Comparison of ENCODE assay signal across 18 mouse cellular contexts in genomic region chr10:39671451-39671850, GRCm38 (mm10). TPM values are rescaled to one million over a fixed set of nuclear protein-coding genes. Genes with fewer than 3 reads are reported as not detected.
DNase-seq lines count a peak whose midpoint lies in the region; ATAC-seq and TF ChIP-seq lines count a peak whose summit lies in the region.
"Had no signal": no experiment of that assay in that cellular context is flagged by ENCODE, and none has a peak within 500 bp of the region (broad histone marks: within the 10 kb centered on the region; RNA-seq: fewer than 3 reads in every experiment).

No protein-coding gene starts in this region.

- 0 out of 2 replicates have a peak overlapping the region, but pooled peaks have one; percentile 20 for H3K27ac ChIP-seq in forebrain, embryonic 12.5 days
- H3K27ac ChIP-seq in forebrain, postnatal 0 days (ENCODE audit: low read depth, low read length), result no peak overlapping the region
- H3K27ac ChIP-seq in hindbrain, embryonic 15.5 days (replicated peaks), result peak overlapping the region; percentile 40; the same call in 1 of the 2 replicates
- H3K27ac ChIP-seq in hindbrain, embryonic 13.5 days, result no peak overlapping the region
- 0 out of 2 replicates have a peak overlapping the region, but pooled peaks have one; percentile 26 for H3K27ac ChIP-seq in midbrain, embryonic 13.5 days
- H3K27ac ChIP-seq in midbrain, embryonic 16.5 days (ENCODE audit: low read length), result no peak overlapping the region
- H3K27ac ChIP-seq in neural tube, embryonic 15.5 days (replicated peaks), result peak overlapping the region; percentile 18; the same call in 1 of the 2 replicates
- H3K27ac ChIP-seq: embryonic facial prominence, embryonic 12.5 days had no signal

- H3K4me1 ChIP-seq in forebrain, embryonic 12.5 days, result peaks cover 36% of the 10 kb centered on the region
- peaks cover 5% of the 10 kb centered on the region; the same call in 1 of the 2 replicates for H3K4me1 ChIP-seq in forebrain, postnatal 0 days (ENCODE audit: insufficient read depth)
- peaks cover 29% of the 10 kb centered on the region for H3K4me1 ChIP-seq in hindbrain, embryonic 15.5 days (replicated peaks)
- peaks cover 33% of the 10 kb centered on the region for H3K4me1 ChIP-seq in hindbrain, embryonic 13.5 days (replicated peaks)
- peaks cover 41% of the 10 kb centered on the region for H3K4me1 ChIP-seq in midbrain, embryonic 13.5 days (replicated peaks)
- H3K4me1 ChIP-seq in midbrain, embryonic 16.5 days (ENCODE audit: control insufficient read depth, insufficient read depth, low read length), result peaks cover 20% of the 10 kb centered on the region
- peaks cover 29% of the 10 kb centered on the region for H3K4me1 ChIP-seq in neural tube, embryonic 15.5 days

- no peak overlapping the region for H3K4me2 ChIP-seq in forebrain, embryonic 12.5 days
- H3K4me2 ChIP-seq in forebrain, postnatal 0 days (ENCODE audit: low read depth), result no peak overlapping the region
- no peak overlapping the region for H3K4me2 ChIP-seq in hindbrain, embryonic 15.5 days
- H3K4me2 ChIP-seq in hindbrain, embryonic 13.5 days, result no peak overlapping the region
- H3K4me2 ChIP-seq in midbrain, embryonic 13.5 days (replicated peaks), result no peak overlapping the region
- H3K4me2 ChIP-seq in midbrain, embryonic 16.5 days (ENCODE audit: low read length), result no peak overlapping the region
- H3K4me2 ChIP-seq in neural tube, embryonic 15.5 days, result no peak overlapping the region
- H3K4me2 ChIP-seq: embryonic facial prominence, embryonic 12.5 days; heart, embryonic 11.5 days had no signal

- H3K9ac ChIP-seq in forebrain, embryonic 12.5 days, result no peak overlapping the region
- no peak overlapping the region for H3K9ac ChIP-seq in forebrain, postnatal 0 days
- H3K9ac ChIP-seq in hindbrain, embryonic 15.5 days, result no peak overlapping the region
- no peak overlapping the region for H3K9ac ChIP-seq in hindbrain, embryonic 13.5 days
- no peak overlapping the region for H3K9ac ChIP-seq in midbrain, embryonic 13.5 days (replicated peaks)
- H3K9ac ChIP-seq in midbrain, embryonic 16.5 days (ENCODE audit: low read depth, low read length), result no peak overlapping the region
- no peak overlapping the region for H3K9ac ChIP-seq in neural tube, embryonic 15.5 days (replicated peaks)
- H3K9ac ChIP-seq: embryonic facial prominence, embryonic 12.5 days had no signal

- 91% methylated on average over 1 of the region's 1 CpGs for WGBS in forebrain, embryonic 12.5 days
- WGBS in forebrain, postnatal 0 days, result 84% methylated on average over 1 of the region's 1 CpGs
- 85% methylated on average over 1 of the region's 1 CpGs for WGBS in hindbrain, embryonic 15.5 days
- 89% methylated on average over 1 of the region's 1 CpGs for WGBS in hindbrain, embryonic 13.5 days
- WGBS in midbrain, embryonic 13.5 days, result 89% methylated on average over 1 of the region's 1 CpGs
- 91% methylated on average over 1 of the region's 1 CpGs for WGBS in midbrain, embryonic 16.5 days
- 97% methylated on average over 1 of the region's 1 CpGs for WGBS in neural tube, embryonic 15.5 days

- no peak for TF ChIP-seq CTCF in forebrain, postnatal 0 days (IDR thresholded peaks at IDR 0.05; ENCODE audit: low read depth)

- no peak overlapping the region for H3K4me3 ChIP-seq in forebrain, embryonic 12.5 days (replicated peaks)
- no peak overlapping the region for H3K4me3 ChIP-seq in forebrain, postnatal 0 days (ENCODE audit: low read depth, low read length)
- H3K4me3 ChIP-seq in hindbrain, embryonic 15.5 days, result no peak overlapping the region
- no peak overlapping the region for H3K4me3 ChIP-seq in hindbrain, embryonic 13.5 days
- no peak overlapping the region for H3K4me3 ChIP-seq in midbrain, embryonic 13.5 days (replicated peaks)
- H3K4me3 ChIP-seq in midbrain, embryonic 16.5 days (ENCODE audit: low read depth, low read length), result no peak overlapping the region
- H3K4me3 ChIP-seq in neural tube, embryonic 15.5 days (replicated peaks), result no peak overlapping the region
- H3K4me3 ChIP-seq: embryonic facial prominence, embryonic 12.5 days had no signal

- peaks cover 9% of the 10 kb centered on the region; the same call in 1 of the 2 replicates for H3K36me3 ChIP-seq in forebrain, embryonic 12.5 days (replicated peaks)
- no peaks in the 10 kb centered on the region for H3K36me3 ChIP-seq in forebrain, postnatal 0 days (ENCODE audit: insufficient read depth)
- no peaks in the 10 kb centered on the region for H3K36me3 ChIP-seq in hindbrain, embryonic 15.5 days
- H3K36me3 ChIP-seq in hindbrain, embryonic 13.5 days, result peaks cover 7% of the 10 kb centered on the region
- peaks cover 3% of the 10 kb centered on the region; the same call in 1 of the 2 replicates for H3K36me3 ChIP-seq in midbrain, embryonic 13.5 days
- no peaks in the 10 kb centered on the region for H3K36me3 ChIP-seq in midbrain, embryonic 16.5 days (ENCODE audit: control insufficient read depth, insufficient read depth, low read length)
- H3K36me3 ChIP-seq in neural tube, embryonic 15.5 days, result no peaks in the 10 kb centered on the region
- H3K36me3 ChIP-seq: embryonic facial prominence, embryonic 12.5 days had no signal

- no peak for DNase-seq in forebrain, postnatal 0 days
- DNase-seq in retina, embryonic 14.5 days (ENCODE audit: low spot score), result no peak
- DNase-seq: adrenal gland, postnatal 10 days; cerebellum, adult 11 months; cerebellum, adult 8-10 months; cerebellum, postnatal 14 days; embryo, embryonic 11 days; kidney, adult 8-10 months had no signal

- H3K9me3 ChIP-seq in forebrain, embryonic 12.5 days, result no peaks in the 10 kb centered on the region
- no peaks in the 10 kb centered on the region for H3K9me3 ChIP-seq in forebrain, postnatal 0 days (ENCODE audit: low read length)
- H3K9me3 ChIP-seq in hindbrain, embryonic 15.5 days, result no peaks in the 10 kb centered on the region
- H3K9me3 ChIP-seq in hindbrain, embryonic 13.5 days, result no peaks in the 10 kb centered on the region
- no peaks in the 10 kb centered on the region for H3K9me3 ChIP-seq in midbrain, embryonic 13.5 days
- no peaks in the 10 kb centered on the region for H3K9me3 ChIP-seq in midbrain, embryonic 16.5 days (replicated peaks; ENCODE audit: control insufficient read depth, low read length, poor library complexity, severe bottlenecking)
- no peaks in the 10 kb centered on the region for H3K9me3 ChIP-seq in neural tube, embryonic 15.5 days (replicated peaks)
- H3K9me3 ChIP-seq: embryonic facial prominence, embryonic 12.5 days had no signal

- H3K27me3 ChIP-seq in forebrain, embryonic 12.5 days, result no peaks in the 10 kb centered on the region
- no peaks in the 10 kb centered on the region for H3K27me3 ChIP-seq in forebrain, postnatal 0 days (ENCODE audit: insufficient read depth, low read length)
- H3K27me3 ChIP-seq in hindbrain, embryonic 15.5 days, result no peaks in the 10 kb centered on the region
- H3K27me3 ChIP-seq in hindbrain, embryonic 13.5 days, result no peaks in the 10 kb centered on the region
- no peaks in the 10 kb centered on the region for H3K27me3 ChIP-seq in midbrain, embryonic 13.5 days
- H3K27me3 ChIP-seq in midbrain, embryonic 16.5 days (ENCODE audit: control insufficient read depth, insufficient read depth, low read depth, low read length), result no peaks in the 10 kb centered on the region
- H3K27me3 ChIP-seq in neural tube, embryonic 15.5 days (replicated peaks), result no peaks in the 10 kb centered on the region
- H3K27me3 ChIP-seq: embryonic facial prominence, embryonic 12.5 days had no signal

- no peak for ATAC-seq in forebrain, embryonic 12.5 days (ENCODE audit: low FRiP score)
- no peak for ATAC-seq in forebrain, postnatal 0 days
- no peak for ATAC-seq in hindbrain, embryonic 15.5 days (ENCODE audit: low FRiP score, low read depth)
- no peak for ATAC-seq in hindbrain, embryonic 13.5 days (ENCODE audit: low FRiP score)
- no peak for ATAC-seq in midbrain, embryonic 13.5 days
- no peak for ATAC-seq in midbrain, embryonic 16.5 days
- ATAC-seq in neural tube, embryonic 15.5 days (ENCODE audit: low FRiP score), result no peak
- ATAC-seq: inflammation-experienced regulatory T-cells, adult 6 months; intestine, postnatal 0 days had no signal

RNA-seq across cellular contexts. Expression of gene Traf3ip2, which starts 58.7 kb away (rescaled TPM):
- 4.7 and 6.0 TPM in 2 replicates for polyA plus RNA-seq in forebrain, embryonic 12.5 days (2016; fragmentation: Nextera tagmentation; extraction: Ambion mirVana)
- total RNA-seq in forebrain, postnatal 0 days (2014; rRNA removed), result 0.24 and 0.77 TPM in 2 replicates
- polyA plus RNA-seq in forebrain, postnatal 0 days (2015; fragmentation: Nextera tagmentation; extraction: Ambion mirVana), result 4.8 and 6.0 TPM in 2 replicates
- polyA plus RNA-seq in hindbrain, embryonic 15.5 days (2015; fragmentation: Nextera tagmentation; extraction: Ambion mirVana), result 7.4 and 7.9 TPM in 2 replicates
- 8.6 TPM in 2 replicates for polyA plus RNA-seq in hindbrain, embryonic 13.5 days (2015; fragmentation: Nextera tagmentation; extraction: Ambion mirVana)
- polyA plus RNA-seq in midbrain, embryonic 13.5 days (2015; fragmentation: Nextera tagmentation; extraction: Ambion mirVana), result 4.1 and 5.9 TPM in 2 replicates
- 5.2 and 6.7 TPM in 2 replicates for polyA plus RNA-seq in midbrain, embryonic 16.5 days (2015; fragmentation: Nextera tagmentation; extraction: Ambion mirVana)
- polyA plus RNA-seq in neural tube, embryonic 15.5 days (2015; fragmentation: Nextera tagmentation; extraction: Ambion mirVana), result 3.8 and 9.4 TPM in 2 replicates

Comparison
In these comparisons a context has a peak if more than half of its experiments do, and no peak if none do; other contexts are left out.
1. H3K27ac ChIP-seq: peak in forebrain, embryonic 12.5 days (single experiment), hindbrain, embryonic 15.5 days (single experiment), midbrain, embryonic 13.5 days (single experiment) and neural tube, embryonic 15.5 days (single experiment); none in forebrain, postnatal 0 days (single experiment), hindbrain, embryonic 13.5 days (single experiment) and midbrain, embryonic 16.5 days (single experiment).